Mouse (Mus musculus) heart, adult 2 months (tissue): ENCODE measurements around the gene Mprip.

Source experiments
- CTCF ChIP-seq: fragments of 200-600 bp; IDR thresholded peaks from 2 replicates; pipeline ENCODE4 v1.8.1; 2022; ENCODE audit warnings: antibody characterized with exemption, mild to moderate bottlenecking, moderate library complexity
- EP300 ChIP-seq: fragments of 200-500 bp; IDR thresholded peaks from 2 replicates; pipeline ENCODE4 v1.6.1; 2011; ENCODE audit warnings: low read depth, low read length, control low read depth; ENCODE audit not compliant: insufficient read depth
- POLR2A ChIP-seq: fragments of 200-500 bp; IDR thresholded peaks from 2 replicates; pipeline ENCODE4 v1.6.1; 2011; ENCODE audit warnings: mild to moderate bottlenecking, low read depth, low read length, control low read depth; ENCODE audit not compliant: insufficient read depth

GRCm38 (mm10) chr11:59626192-59626591, 34.9 kb upstream of the Mprip start:
- TF ChIP-seq EP300 = no peak
- TF ChIP-seq CTCF = no peak
- TF ChIP-seq POLR2A = no peak
